In the genomic region with DNA sequence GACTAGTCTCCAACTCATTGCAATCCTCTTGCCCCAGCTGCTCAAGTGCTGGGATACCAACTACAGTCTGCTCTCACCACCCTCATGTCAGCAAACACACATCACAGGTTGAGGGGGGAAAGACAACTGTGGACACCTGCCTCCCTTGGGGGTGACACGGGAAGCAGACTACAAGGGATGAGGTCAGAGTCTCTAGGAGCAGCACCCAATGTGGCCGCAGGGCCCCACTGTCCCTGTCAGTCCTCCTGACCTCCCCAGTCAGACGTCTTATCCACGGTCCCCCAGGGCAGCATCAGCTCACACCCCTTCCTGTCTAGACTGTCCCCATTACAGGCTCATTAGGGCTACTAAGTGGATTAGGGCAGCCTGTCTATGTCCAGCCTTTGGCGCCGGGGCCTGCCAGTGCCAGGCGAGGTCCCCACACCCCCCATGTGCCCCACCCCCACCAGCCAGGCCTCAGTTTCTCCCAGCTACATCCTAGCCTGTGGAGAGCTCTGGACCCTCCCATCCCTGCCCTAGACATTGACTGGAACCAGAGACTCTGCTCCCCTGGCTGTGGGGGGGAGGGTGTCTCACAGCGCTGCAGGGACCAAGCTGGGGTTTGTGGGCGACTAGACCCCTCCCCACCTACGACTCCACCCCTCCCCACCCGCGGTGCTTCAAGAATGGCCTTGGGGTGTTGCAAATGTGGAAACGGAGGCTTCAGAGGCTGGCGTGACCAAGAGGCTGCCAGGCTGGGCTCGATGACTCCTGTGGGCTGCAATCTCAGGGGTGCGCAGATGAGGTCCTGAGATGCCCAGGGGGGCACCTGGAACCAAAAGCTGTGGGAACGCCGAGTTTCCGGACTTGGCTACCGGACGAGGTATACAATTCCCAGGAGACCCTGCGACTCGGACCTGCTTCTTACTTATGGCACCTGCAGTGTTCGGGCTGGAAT, we compare ENCODE assay signal across 8 mouse cellular contexts. TPM values are rescaled to one million over a fixed set of nuclear protein-coding genes. Genes with fewer than 3 reads are reported as not detected.
DNase-seq lines count a peak whose midpoint lies in the region; ATAC-seq and TF ChIP-seq lines count a peak whose summit lies in the region.

No protein-coding gene starts in this region.

- no peaks in the 10 kb centered on the region for H3K27me3 ChIP-seq in CH12.LX (replicated peaks)
- 0 out of 2 replicates have a peak, but pooled peaks cover 5% of the 10 kb centered on the region for H3K27me3 ChIP-seq in forebrain, embryonic 14.5 days (replicated peaks; ENCODE audit: control insufficient read depth, insufficient read depth, low read length)
- peaks cover 31% of the 10 kb centered on the region for H3K27me3 ChIP-seq in liver, embryonic 14.5 days (ENCODE audit: control insufficient read depth, insufficient read depth, low read length)

- intact Hi-C loops in heart, postnatal 25 days (cut with DNase I), result loop anchor here (5.0 kb wide), 1 partner anchor 136 kb away; no protein-coding TSS in a partner anchor

- peak overlapping the region; percentile 59 for H3K27ac ChIP-seq in CH12.LX (ENCODE audit: insufficient read depth, low read depth)
- H3K27ac ChIP-seq in forebrain, embryonic 14.5 days (ENCODE audit: low read depth, low read length), result no peak overlapping the region
- H3K27ac ChIP-seq in liver, embryonic 14.5 days, result no peak overlapping the region

- peaks cover 53 to 59% of the 10 kb centered on the region in 2 experiments for H3K36me3 ChIP-seq in CH12.LX (replicated peaks in 1 of 2; ENCODE audit: control insufficient read depth in 1 of 2, insufficient read depth in 1 of 2, low read length in 1 of 2)
- peaks cover 37% of the 10 kb centered on the region for H3K36me3 ChIP-seq in forebrain, embryonic 14.5 days (ENCODE audit: control insufficient read depth, insufficient read depth, low read length)
- no peaks in the 10 kb centered on the region for H3K36me3 ChIP-seq in liver, embryonic 14.5 days (replicated peaks; ENCODE audit: control insufficient read depth, insufficient read depth, low read depth)

- no peaks in the 10 kb centered on the region for H3K9me3 ChIP-seq in CH12.LX (replicated peaks; ENCODE audit: low read length)
- H3K9me3 ChIP-seq in forebrain, embryonic 14.5 days (replicated peaks; ENCODE audit: control insufficient read depth, low read length), result no peaks in the 10 kb centered on the region
- H3K9me3 ChIP-seq in liver, embryonic 14.5 days (ENCODE audit: control insufficient read depth, low read length), result no peaks in the 10 kb centered on the region

- H3K4me3 ChIP-seq in CH12.LX (replicated peaks in 1 of 3; ENCODE audit: low read depth in 2 of 3, low read length in 2 of 3, poor library complexity in 1 of 3), result no peak overlapping the region
- no peak overlapping the region for H3K4me3 ChIP-seq in forebrain, embryonic 14.5 days (ENCODE audit: low read depth, low read length)
- H3K4me3 ChIP-seq in liver, embryonic 14.5 days (ENCODE audit: insufficient read depth in 1 of 2, low read depth in 2 of 2, low read length in 2 of 2), result peak overlapping the region in 1 of 2 experiments; percentile 8; a peak in 1 of 4 replicates

- no peak; the same call in 1 of the 2 replicates for TF ChIP-seq POLR2A in CH12.LX (IDR thresholded peaks at IDR 0.05; ENCODE audit: low read depth, low read length)

- in situ Hi-C loops in CH12.LX (cut with MboI; ENCODE audit: low pct_ligation_motif_present, low pct_unique_long_range_greater_than_20kb, low sequenced_read_pairs), result loop anchor here (5.0 kb wide), 1 partner anchor 36 kb away; no protein-coding TSS in a partner anchor

- no peaks in the 10 kb centered on the region for H3K79me2 ChIP-seq in CH12.LX (replicated peaks; ENCODE audit: control insufficient read depth, extremely low read depth, insufficient read depth, poor library complexity, severe bottlenecking)

- no peak for TF ChIP-seq CTCF in CH12.LX (conservative IDR thresholded peaks at IDR 0.05 in 1 of 2, IDR thresholded peaks at IDR 0.05 in 1 of 2; ENCODE audit: low read depth in 2 of 2, low read length in 2 of 2)
- no peak for TF ChIP-seq CTCF in liver, embryonic 14.5 days (IDR thresholded peaks at IDR 0.05; ENCODE audit: low read depth)

- TF ChIP-seq RAD21 in CH12.LX (IDR thresholded peaks at IDR 0.05; ENCODE audit: low read depth, low read length), result no peak

- no peak for ATAC-seq in forebrain, embryonic 14.5 days
- no peak for ATAC-seq in liver, embryonic 14.5 days (ENCODE audit: insufficient read depth)

- no peak overlapping the region for H3K4me2 ChIP-seq in CH12.LX (ENCODE audit: insufficient read depth, low read depth, poor library complexity, severe bottlenecking)
- 0 out of 2 replicates have a peak overlapping the region, but pooled peaks have one; percentile 16 for H3K4me2 ChIP-seq in forebrain, embryonic 14.5 days (ENCODE audit: low read length)
- peak overlapping the region; percentile 44 for H3K4me2 ChIP-seq in liver, embryonic 14.5 days (ENCODE audit: low read depth)

- no peak overlapping the region for H3K9ac ChIP-seq in CH12.LX (ENCODE audit: insufficient read depth, low read depth)
- peak overlapping the region; percentile 32; the same call in 1 of the 2 replicates for H3K9ac ChIP-seq in forebrain, embryonic 14.5 days (ENCODE audit: low read length)
- H3K9ac ChIP-seq in liver, embryonic 14.5 days (replicated peaks), result no peak overlapping the region

- 31% methylated on average over 23 of the region's 24 CpGs for WGBS in forebrain, embryonic 14.5 days
- 15% methylated on average over 24 of the region's 24 CpGs for WGBS in liver, embryonic 14.5 days (ENCODE audit: insufficient replicate concordance)

- TF ChIP-seq EP300 in CH12.LX (IDR thresholded peaks at IDR 0.05; ENCODE audit: low read length), result no peak
- TF ChIP-seq EP300 in liver, embryonic 14.5 days (IDR thresholded peaks at IDR 0.05; ENCODE audit: low read depth), result no peak

- H3K4me1 ChIP-seq in CH12.LX (ENCODE audit: control insufficient read depth in 1 of 2, insufficient read depth in 2 of 2), result peaks cover 43 to 68% of the 10 kb centered on the region in 2 experiments
- H3K4me1 ChIP-seq in forebrain, embryonic 14.5 days (ENCODE audit: control insufficient read depth, insufficient read depth, low read length), result peaks cover 31% of the 10 kb centered on the region
- H3K4me1 ChIP-seq in liver, embryonic 14.5 days (replicated peaks; ENCODE audit: control insufficient read depth in 2 of 2, insufficient read depth in 2 of 2, low read length in 1 of 2), result peaks cover 3 to 15% of the 10 kb centered on the region in 2 experiments; a peak in 3 of 4 replicates

- dilution Hi-C loops in CH12.LX (cut with MboI; ENCODE audit: extremely low pct_ligation_motif_present, extremely low pct_unique_long_range_greater_than_20kb, low sequenced_read_pairs), result no loop called here

- DNase-seq in heart, adult 11 months, result peak; percentile 96
- no peak for DNase-seq in heart, postnatal 25 days (ENCODE audit: low spot score)
- DNase-seq in CH12.LX (ENCODE audit: extremely low read depth), result no peak
- no peak for DNase-seq in forebrain, embryonic 14.5 days (ENCODE audit: low spot score)
- DNase-seq in liver, embryonic 14.5 days (ENCODE audit: low read depth in 3 of 3, low spot score in 3 of 3), result no peak
- DNase-seq in urinary bladder, postnatal 36 days (ENCODE audit: low spot score in 2 of 2), result no peak
- DNase-seq in urinary bladder, adult 2 months (ENCODE audit: low spot score), result no peak
- no peak for DNase-seq in right cerebral cortex, postnatal 4 days

RNA-seq across cellular contexts. Expression of gene Smim24, which starts 13.9 kb away (rescaled TPM):
- 1 to 10 TPM; 2.0 TPM for total RNA-seq in heart, postnatal 25 days (2021)
- total RNA-seq in CH12.LX (2012; rRNA removed) (0.13 and 0.34 TPM in 2 replicates), CH12.LX (2014; rRNA removed) (not detected in 2 replicates)
- polyA plus RNA-seq in CH12.LX (2012; ENCODE audit: insufficient read length, low read depth), result 0.64 TPM in 1 of 2 replicates, not detected in the other
- polyA plus RNA-seq in forebrain, embryonic 14.5 days (2014; fragmentation: Nextera tagmentation; extraction: Ambion mirVana), result 1.5 and 2.0 TPM in 2 replicates
- 1.6 and 1.9 TPM in 2 replicates for polyA plus RNA-seq in liver, embryonic 14.5 days (2012; rRNA removed)
- 1.7 and 1.8 TPM in 2 replicates for polyA plus RNA-seq in liver, embryonic 14.5 days (2014; fragmentation: Nextera tagmentation; extraction: Ambion mirVana)
- 5.0 and 6.9 TPM in 2 replicates for polyA plus RNA-seq in urinary bladder, adult 2 months (2012; rRNA removed)

RNA-seq across cellular contexts. Expression of gene Gm48552, which starts 18.0 kb away (rescaled TPM):
- total RNA-seq in heart, postnatal 25 days (2021), result under 1 TPM in 1 of 2 experiments, not detected in 1; 0.70 TPM
- total RNA-seq in CH12.LX (2012; rRNA removed) (0.29 and 1.1 TPM in 2 replicates), CH12.LX (2014; rRNA removed) (0.65 and 0.98 TPM in 2 replicates)
- polyA plus RNA-seq in CH12.LX (2012; ENCODE audit: insufficient read length, low read depth), result 0.46 and 1.2 TPM in 2 replicates
- 0.65 and 0.69 TPM in 2 replicates for polyA plus RNA-seq in forebrain, embryonic 14.5 days (2014; fragmentation: Nextera tagmentation; extraction: Ambion mirVana)
- polyA plus RNA-seq in liver, embryonic 14.5 days (2012; rRNA removed), result 0.78 and 0.90 TPM in 2 replicates
- 0.21 and 0.36 TPM in 2 replicates for polyA plus RNA-seq in liver, embryonic 14.5 days (2014; fragmentation: Nextera tagmentation; extraction: Ambion mirVana)
- polyA plus RNA-seq in urinary bladder, adult 2 months (2012; rRNA removed), result 2.7 and 3.6 TPM in 2 replicates

RNA-seq across cellular contexts. Expression of gene Gm48551, which starts 22.5 kb away (rescaled TPM):
- under 1 TPM; 0.61 to 0.78 TPM for total RNA-seq in heart, postnatal 25 days (2021)
- total RNA-seq in CH12.LX (2012; rRNA removed), result 1.2 and 1.5 TPM in 2 replicates
- 0.96 and 1.0 TPM in 2 replicates for total RNA-seq in CH12.LX (2014; rRNA removed)
- 3.2 and 3.4 TPM in 2 replicates for polyA plus RNA-seq in CH12.LX (2012; ENCODE audit: insufficient read length, low read depth)
- 3.6 and 4.8 TPM in 2 replicates for polyA plus RNA-seq in forebrain, embryonic 14.5 days (2014; fragmentation: Nextera tagmentation; extraction: Ambion mirVana)
- 1.0 and 1.7 TPM in 2 replicates for polyA plus RNA-seq in liver, embryonic 14.5 days (2012; rRNA removed)
- polyA plus RNA-seq in liver, embryonic 14.5 days (2014; fragmentation: Nextera tagmentation; extraction: Ambion mirVana), result 0.37 and 0.47 TPM in 2 replicates
- polyA plus RNA-seq in urinary bladder, adult 2 months (2012; rRNA removed), result 3.6 and 3.8 TPM in 2 replicates

RNA-seq across cellular contexts. Expression of gene Dohh, which starts 22.5 kb away (rescaled TPM):
- total RNA-seq in heart, postnatal 25 days (2021), result 10 to 100 TPM; 52.0 to 56.2 TPM
- 131 and 143 TPM in 2 replicates for total RNA-seq in CH12.LX (2012; rRNA removed)
- total RNA-seq in CH12.LX (2014; rRNA removed), result 81.7 and 83.0 TPM in 2 replicates
- 78.2 and 93.5 TPM in 2 replicates for polyA plus RNA-seq in CH12.LX (2012; ENCODE audit: insufficient read length, low read depth)
- 78.7 and 78.8 TPM in 2 replicates for polyA plus RNA-seq in forebrain, embryonic 14.5 days (2014; fragmentation: Nextera tagmentation; extraction: Ambion mirVana)
- 29.8 and 32.2 TPM in 2 replicates for polyA plus RNA-seq in liver, embryonic 14.5 days (2012; rRNA removed)
- polyA plus RNA-seq in liver, embryonic 14.5 days (2014; fragmentation: Nextera tagmentation; extraction: Ambion mirVana), result 35.0 and 39.7 TPM in 2 replicates
- 42.9 and 47.4 TPM in 2 replicates for polyA plus RNA-seq in urinary bladder, adult 2 months (2012; rRNA removed)

RNA-seq across cellular contexts. Expression of gene Fzr1, which starts 28.5 kb away (rescaled TPM):
- 10 to 100 TPM; 27.7 to 32.3 TPM for total RNA-seq in heart, postnatal 25 days (2021)
- total RNA-seq in CH12.LX (2012; rRNA removed), result 38.8 and 44.5 TPM in 2 replicates
- 29.5 and 33.1 TPM in 2 replicates for total RNA-seq in CH12.LX (2014; rRNA removed)
- polyA plus RNA-seq in CH12.LX (2012; ENCODE audit: insufficient read length, low read depth), result 67.7 and 75.4 TPM in 2 replicates
- 101 and 109 TPM in 2 replicates for polyA plus RNA-seq in forebrain, embryonic 14.5 days (2014; fragmentation: Nextera tagmentation; extraction: Ambion mirVana)
- 73.1 and 86.2 TPM in 2 replicates for polyA plus RNA-seq in liver, embryonic 14.5 days (2012; rRNA removed)
- polyA plus RNA-seq in liver, embryonic 14.5 days (2014; fragmentation: Nextera tagmentation; extraction: Ambion mirVana), result 80.5 and 85.2 TPM in 2 replicates
- 34.1 and 34.4 TPM in 2 replicates for polyA plus RNA-seq in urinary bladder, adult 2 months (2012; rRNA removed)
